ENCODE assay signal across 7 mouse cellular contexts in the genomic region with DNA sequence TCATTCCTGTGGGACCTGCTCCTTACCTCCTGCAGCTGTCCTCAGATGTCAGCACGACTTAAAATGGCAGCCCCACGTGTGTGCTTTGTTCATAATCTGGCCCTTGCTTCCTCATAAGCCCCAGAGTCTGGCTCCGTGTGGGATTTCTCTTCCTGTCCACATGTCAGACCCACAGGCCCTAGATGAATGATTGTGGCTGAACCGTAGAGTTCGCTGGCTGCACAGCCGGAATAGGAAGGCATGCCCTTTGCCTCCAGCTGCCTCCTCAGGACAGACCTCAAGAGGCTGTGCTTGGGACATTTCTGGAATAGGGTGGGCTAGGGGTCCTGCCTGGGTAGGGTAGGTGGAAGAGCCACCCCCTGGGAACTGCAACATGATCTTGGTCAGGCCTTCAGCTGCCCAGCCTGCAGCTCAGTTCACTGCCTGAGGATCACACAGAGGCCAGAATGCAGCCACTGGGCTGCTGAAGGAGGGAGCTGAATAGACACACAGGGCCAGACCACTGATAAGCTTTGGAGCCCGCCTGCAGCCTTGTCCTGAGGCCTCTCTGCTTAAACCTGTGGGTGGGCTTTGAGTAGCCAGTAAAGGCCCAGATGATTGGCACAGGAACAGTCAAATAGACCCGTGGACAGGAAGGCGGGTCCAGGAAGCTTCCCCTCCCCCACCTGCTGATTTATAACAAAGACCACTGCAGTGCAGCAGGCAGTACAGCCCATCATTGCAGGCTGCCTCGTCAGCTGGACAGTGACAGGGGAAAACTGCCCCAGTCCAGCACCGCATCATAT. TPM values are rescaled to one million over a fixed set of nuclear protein-coding genes. Genes with fewer than 3 reads are reported as not detected.
DNase-seq lines count a peak whose midpoint lies in the region; ATAC-seq lines count a peak whose summit lies in the region.

No protein-coding gene starts in this region.

- peak overlapping the region; percentile 90 for H3K27ac ChIP-seq in forebrain, embryonic 13.5 days
- peak overlapping the region; percentile 96 for H3K27ac ChIP-seq in kidney, embryonic 14.5 days (ENCODE audit: low read depth, low read length)

- peak; percentile 96 for DNase-seq in embryo, embryonic 11 days
- DNase-seq in adrenal gland, postnatal 14 days, result no peak
- no peak for DNase-seq in adrenal gland, adult 8-10 months
- no peak for DNase-seq in layer of hippocampus, adult 9-10 months (ENCODE audit: low spot score)

- H3K9ac ChIP-seq in forebrain, embryonic 13.5 days, result peak overlapping the region; percentile 23; the same call in 1 of the 2 replicates
- H3K9ac ChIP-seq in kidney, embryonic 14.5 days (ENCODE audit: low read depth, low read length), result peak overlapping the region; percentile 34; the same call in 1 of the 2 replicates

- peaks cover 11% of the 10 kb centered on the region; the same call in 1 of the 2 replicates for H3K9me3 ChIP-seq in forebrain, embryonic 13.5 days (replicated peaks)
- H3K9me3 ChIP-seq in kidney, embryonic 14.5 days (ENCODE audit: control insufficient read depth, low read length), result no peaks in the 10 kb centered on the region
- H3K9me3 ChIP-seq in megakaryocyte, embryonic 14.5 days, result peaks cover 12% of the 10 kb centered on the region

- ATAC-seq in forebrain, embryonic 13.5 days, result peak; percentile 90
- peak; percentile 81 for ATAC-seq in kidney, embryonic 14.5 days (ENCODE audit: low FRiP score, low TSS enrichment)

- H3K36me3 ChIP-seq in forebrain, embryonic 13.5 days (ENCODE audit: poor library complexity, severe bottlenecking), result 0 out of 2 replicates have a peak, but pooled peaks cover 3% of the 10 kb centered on the region
- H3K36me3 ChIP-seq in kidney, embryonic 14.5 days (ENCODE audit: control insufficient read depth, insufficient read depth, low read length), result no peaks in the 10 kb centered on the region
- peaks cover 12% of the 10 kb centered on the region for H3K36me3 ChIP-seq in megakaryocyte, embryonic 14.5 days (replicated peaks; ENCODE audit: low read length)

- H3K4me2 ChIP-seq in forebrain, embryonic 13.5 days, result peak overlapping the region; percentile 22; the same call in 1 of the 2 replicates
- peak overlapping the region; percentile 25; the same call in 1 of the 2 replicates for H3K4me2 ChIP-seq in kidney, embryonic 14.5 days (replicated peaks; ENCODE audit: low read depth, low read length)

- no peaks in the 10 kb centered on the region for H3K27me3 ChIP-seq in forebrain, embryonic 13.5 days
- H3K27me3 ChIP-seq in kidney, embryonic 14.5 days (ENCODE audit: control insufficient read depth, insufficient read depth, low read length), result no peaks in the 10 kb centered on the region
- peaks cover 3% of the 10 kb centered on the region for H3K27me3 ChIP-seq in megakaryocyte, embryonic 14.5 days (replicated peaks)

- 9% methylated on average over 11 of the region's 11 CpGs for WGBS in forebrain, embryonic 13.5 days
- 2% methylated on average over 11 of the region's 11 CpGs for WGBS in kidney, embryonic 14.5 days

- H3K4me1 ChIP-seq in forebrain, embryonic 13.5 days, result peaks cover 37% of the 10 kb centered on the region
- peaks cover 61% of the 10 kb centered on the region for H3K4me1 ChIP-seq in kidney, embryonic 14.5 days (ENCODE audit: control insufficient read depth, insufficient read depth, low read length)
- peaks cover 78% of the 10 kb centered on the region for H3K4me1 ChIP-seq in megakaryocyte, embryonic 14.5 days

- no peak overlapping the region for H3K4me3 ChIP-seq in forebrain, embryonic 13.5 days
- H3K4me3 ChIP-seq in kidney, embryonic 14.5 days (ENCODE audit: low read length), result no peak overlapping the region
- H3K4me3 ChIP-seq in megakaryocyte, embryonic 14.5 days (replicated peaks), result peak overlapping the region; percentile 76

RNA-seq across cellular contexts. Expression of a gene that starts 16.0 kb away (rescaled TPM):
- 17.2 TPM in 2 replicates for polyA plus RNA-seq in forebrain, embryonic 13.5 days (2015; fragmentation: Nextera tagmentation; extraction: Ambion mirVana)
- polyA plus RNA-seq in kidney, embryonic 14.5 days (2014; fragmentation: Nextera tagmentation; extraction: Ambion mirVana), result 20.3 and 27.2 TPM in 2 replicates
- polyA plus RNA-seq in megakaryocyte, embryonic 14.5 days (2012; ENCODE audit: insufficient read depth, low replicate concordance), result 10.2 and 26.1 TPM in 2 replicates
- total RNA-seq in adrenal gland, postnatal 14 days (2021), result 12.4 and 17.2 TPM in 2 replicates
- total RNA-seq in adrenal gland, adult 8-10 months (2022), result 10 to 100 TPM; 16.6 to 24.5 (median 19.5) TPM
